Mouse (Mus musculus): ENCODE measurements at regions not wholly inside any gene's neighbourhood (a gene's known extent, or its start where the extent isn't known, plus 50 kb on each side); places are given as distances from the start of the nearest gene placed in this dataset.

GRCm38 (mm10) chr2:103177361-103177760 is 103.9 kb downstream of the Apip start:
- no peak for TF ChIP-seq CTCF (conservative IDR thresholded peaks at IDR 0.05; ENCODE audit: low read length)
- TF ChIP-seq POU5F1 (IDR thresholded peaks at IDR 0.05; ENCODE audit: borderline replicate concordance, low read length): no peak
